Mouse (Mus musculus): ENCODE results near the gene Ipo8. TPM values are rescaled to one million over a fixed set of nuclear protein-coding genes. Genes with fewer than 3 reads are reported as not detected.

The Ipo8 gene
- polyA plus RNA-seq, 1 experiment from 2014 or later = 24.5 TPM

- H3K9me3 ChIP-seq = no peaks in the 10 kb centered on the region
- 75% methylated on average over 8 of the region's 8 CpGs for WGBS
- H3K4me2 ChIP-seq (replicated peaks) = no peak overlapping the region
- H3K9ac ChIP-seq = no peak overlapping the region
- H3K4me3 ChIP-seq = no peak overlapping the region
- H3K4me1 ChIP-seq = no peaks in the 10 kb centered on the region
- ATAC-seq (ENCODE audit: low FRiP score, low read depth) = no peak
- H3K27ac ChIP-seq = no peak overlapping the region
- H3K27me3 ChIP-seq (replicated peaks) = no peaks in the 10 kb centered on the region
- H3K36me3 ChIP-seq = no peaks in the 10 kb centered on the region
Observed at GRCm38 (mm10) chr6:148740521-148741226, 90.6 kb downstream of the Ipo8 start.

- Histone ChIP-seq H3K36me3 (no peaks in the 10 kb centered on the region), H3K27ac (no peak overlapping the region), H3K4me1 (no peaks in the 10 kb centered on the region), H3K9ac (no peak overlapping the region), H3K27me3 (replicated peaks) (no peaks in the 10 kb centered on the region), H3K4me3 (no peak overlapping the region), H3K4me2 (replicated peaks) (no peak overlapping the region), H3K9me3 (no peaks in the 10 kb centered on the region)
- 90% methylated on average over 1 of the region's 1 CpGs for WGBS
- no peak for ATAC-seq (ENCODE audit: low FRiP score, low read depth)
Observed at GRCm38 (mm10) chr6:148736390-148736789, 94.9 kb downstream of the Ipo8 start.

GRCm38 (mm10) chr6:148734012-148734411 lies 97.3 kb downstream of the Ipo8 start:
- Histone ChIP-seq H3K27me3 (replicated peaks) (no peaks in the 10 kb centered on the region), H3K4me3 (no peak overlapping the region), H3K9me3 (no peaks in the 10 kb centered on the region), H3K4me1 (no peaks in the 10 kb centered on the region), H3K9ac (no peak overlapping the region), H3K36me3 (no peaks in the 10 kb centered on the region), H3K27ac (no peak overlapping the region), H3K4me2 (replicated peaks) (no peak overlapping the region)
- no peak for ATAC-seq (ENCODE audit: low FRiP score, low read depth)
- 94% methylated on average over 20 of the region's 20 CpGs for WGBS

GRCm38 (mm10) chr6:148732920-148733319 lies 98.3 kb downstream of the Ipo8 start:
- H3K4me1 ChIP-seq = 0 out of 2 replicates have a peak, but pooled peaks cover 5% of the 10 kb centered on the region
- H3K4me3 ChIP-seq = no peak overlapping the region
- no peaks in the 10 kb centered on the region for H3K9me3 ChIP-seq
- no peak overlapping the region for H3K4me2 ChIP-seq (replicated peaks)
- no peak for ATAC-seq (ENCODE audit: low FRiP score, low read depth)
- no peaks in the 10 kb centered on the region for H3K36me3 ChIP-seq
- H3K27ac ChIP-seq = no peak overlapping the region
- no peak overlapping the region for H3K9ac ChIP-seq
- 94% methylated on average over 1 of the region's 1 CpGs for WGBS
- no peaks in the 10 kb centered on the region for H3K27me3 ChIP-seq (replicated peaks)

GRCm38 (mm10) chr6:148728571-148728970 lies 102.7 kb downstream of the Ipo8 start:
- no peaks in the 10 kb centered on the region; the same call in 1 of the 2 replicates for H3K27me3 ChIP-seq (replicated peaks)
- no peak for ATAC-seq (ENCODE audit: low FRiP score, low read depth)
- H3K9me3 ChIP-seq = no peaks in the 10 kb centered on the region
- no peak overlapping the region for H3K27ac ChIP-seq
- WGBS = 65% methylated on average over 3 of the region's 3 CpGs
- 0 out of 2 replicates have a peak, but pooled peaks cover 16% of the 10 kb centered on the region for H3K4me1 ChIP-seq
- H3K4me2 ChIP-seq (replicated peaks) = no peak overlapping the region
- no peak overlapping the region for H3K9ac ChIP-seq
- no peaks in the 10 kb centered on the region for H3K36me3 ChIP-seq
- no peak overlapping the region for H3K4me3 ChIP-seq

- Histone ChIP-seq H3K4me3 (no peak overlapping the region), H3K27ac (no peak overlapping the region), H3K9me3 (no peaks in the 10 kb centered on the region), H3K27me3 (replicated peaks) (no peaks in the 10 kb centered on the region; the same call in 1 of the 2 replicates), H3K4me2 (replicated peaks) (no peak overlapping the region), H3K4me1 (0 out of 2 replicates have a peak, but pooled peaks cover 16% of the 10 kb centered on the region), H3K36me3 (no peaks in the 10 kb centered on the region), H3K9ac (no peak overlapping the region)
- 54% methylated on average over 6 of the region's 6 CpGs for WGBS
- peak; percentile 78; the same call in 1 of the 2 replicates for ATAC-seq (ENCODE audit: low FRiP score, low read depth)
Observed at GRCm38 (mm10) chr6:148727871-148728524, 103.3 kb downstream of the Ipo8 start.

GRCm38 (mm10) chr6:148724453-148724852 lies 106.8 kb downstream of the Ipo8 start:
- Histone ChIP-seq H3K36me3 (no peaks in the 10 kb centered on the region), H3K27ac (no peak overlapping the region)
- WGBS = 21% methylated on average over 3 of the region's 3 CpGs

More at GRCm38 (mm10) chr6:148724453-148724852, 106.8 kb downstream of the Ipo8 start:
- ATAC-seq (ENCODE audit: low FRiP score, low read depth) = peak; percentile 42; the same call in 1 of the 2 replicates
- no peak overlapping the region for H3K4me2 ChIP-seq (replicated peaks)
- no peak overlapping the region for H3K4me3 ChIP-seq
- no peaks in the 10 kb centered on the region; the same call in 1 of the 2 replicates for H3K27me3 ChIP-seq (replicated peaks)
- no peak overlapping the region for H3K9ac ChIP-seq
- H3K9me3 ChIP-seq = no peaks in the 10 kb centered on the region
- 0 out of 2 replicates have a peak, but pooled peaks cover 16% of the 10 kb centered on the region for H3K4me1 ChIP-seq

Other genes starting within 250 kb of the Ipo8 start
- gene Caprin2, start 64.8 kb upstream of the Ipo8 start, polyA plus RNA-seq (2016; fragmentation: Nextera tagmentation; extraction: Ambion mirVana) = 15.9 TPM in 2 replicates
- 169 and 174 TPM in 2 replicates for gene Sinhcaf, start 115.0 kb upstream of the Ipo8 start, polyA plus RNA-seq (2016; fragmentation: Nextera tagmentation; extraction: Ambion mirVana)